Mouse (Mus musculus): ENCODE results near the gene Ebf1. TPM values are rescaled to one million over a fixed set of nuclear protein-coding genes. Genes with fewer than 3 reads are reported as not detected.

Gene Ebf1
- total RNA-seq, 1 experiment from 2014 or later: 18.3 TPM

DNA sequence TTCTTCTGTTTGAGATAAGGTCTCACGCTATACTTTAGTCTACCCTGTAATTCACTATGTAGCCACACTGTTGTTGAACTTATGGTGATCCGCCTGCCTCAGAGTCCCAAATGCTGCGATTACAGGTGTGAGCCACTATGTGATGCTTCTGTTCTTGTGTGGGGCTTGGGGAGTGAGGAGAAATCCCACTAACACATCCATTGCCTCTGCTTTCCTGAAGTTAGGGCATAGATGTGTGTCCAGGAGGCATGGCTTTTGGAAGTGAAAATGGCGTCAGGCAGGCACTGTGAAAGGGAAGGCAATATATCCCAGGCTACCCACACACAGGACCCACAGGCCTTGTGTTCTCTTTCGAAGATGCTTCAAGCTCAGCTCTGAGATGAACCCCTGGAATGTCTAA is 86.8 kb downstream of the Ebf1 start:
- no peak for DNase-seq

DNA sequence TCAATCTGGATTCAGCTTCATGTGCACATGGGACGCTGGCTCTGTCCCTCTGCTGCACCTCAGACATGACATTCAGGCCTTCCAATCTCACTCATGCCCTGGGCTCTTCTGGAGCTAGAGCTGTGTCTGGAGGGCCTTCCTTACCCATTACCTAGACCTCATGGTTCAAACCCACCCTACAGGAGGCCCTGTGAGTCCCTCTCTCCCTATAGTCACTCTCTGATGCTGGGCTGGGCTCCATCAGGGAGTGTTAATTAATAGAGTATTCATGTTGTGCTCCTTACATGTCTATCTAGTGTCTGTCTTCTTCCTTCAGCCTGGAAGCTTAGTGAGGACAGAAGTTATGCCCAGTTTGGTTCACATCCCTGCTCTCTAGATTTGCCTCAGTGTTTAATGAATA is 88.7 kb downstream of the Ebf1 start:
- no peak for DNase-seq

DNA sequence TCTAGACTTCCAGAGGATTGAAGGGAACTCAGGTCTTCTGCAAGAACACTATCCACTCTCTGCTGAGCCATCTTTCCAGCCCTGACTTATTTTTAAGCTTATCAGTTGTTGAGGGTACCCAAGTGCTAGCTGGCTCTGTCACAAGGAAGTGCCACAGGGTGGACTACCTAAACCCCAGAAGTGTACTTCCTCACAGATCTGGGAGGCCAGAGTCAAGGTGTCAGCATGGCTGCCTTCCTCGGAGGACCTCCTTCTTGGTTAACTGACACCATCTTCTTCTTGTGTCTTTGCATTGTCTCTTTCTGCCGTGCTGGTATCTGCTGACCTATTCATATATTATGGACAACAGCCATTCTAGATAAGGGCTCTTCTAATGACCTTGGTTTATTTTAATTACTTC is 89.3 kb downstream of the Ebf1 start:
- no peak for DNase-seq

DNA sequence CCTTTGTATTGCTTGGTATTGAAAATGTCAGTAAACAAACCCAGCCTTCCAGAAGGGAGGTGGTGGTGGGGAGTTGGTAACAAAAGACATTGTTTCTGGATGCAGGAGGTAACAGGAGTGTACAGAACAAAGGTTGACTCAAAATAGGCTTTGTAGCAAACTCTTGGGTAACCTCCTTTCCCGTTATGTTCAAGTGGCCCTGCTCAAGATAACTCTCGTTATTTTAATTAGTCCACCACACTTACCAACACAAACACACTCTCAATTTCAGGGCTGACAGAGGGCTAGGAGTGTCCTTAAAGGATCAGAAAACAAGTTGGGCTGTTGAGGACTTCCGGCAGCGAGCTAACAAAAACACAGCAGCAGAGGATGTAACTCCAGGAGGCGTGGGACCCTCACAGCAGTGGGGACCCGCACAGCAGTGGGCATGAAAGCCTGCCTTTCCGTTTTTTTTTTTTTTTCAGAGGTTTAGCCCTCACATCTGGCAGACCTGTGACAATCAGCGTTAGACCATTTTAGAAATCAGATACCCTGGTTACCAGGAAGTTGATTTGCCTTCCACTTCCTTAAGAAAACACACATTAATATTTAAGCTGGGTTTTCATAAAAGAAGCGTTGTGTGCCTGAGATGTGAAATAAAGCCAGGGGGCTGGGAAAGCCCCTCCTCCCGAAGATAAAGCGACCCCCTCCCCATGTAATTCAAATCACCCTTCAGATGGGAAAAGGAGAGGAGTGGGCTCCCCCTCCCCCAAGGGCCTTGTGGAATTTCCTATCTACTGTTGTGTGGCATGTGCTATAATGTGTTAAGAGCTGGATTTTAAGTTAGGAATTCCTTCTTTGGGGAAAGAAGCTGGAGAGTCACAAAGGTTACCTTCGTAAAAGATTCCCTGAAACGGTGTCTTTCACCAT is 90.5 kb downstream of the Ebf1 start:
- DNase-seq: no peak

DNA sequence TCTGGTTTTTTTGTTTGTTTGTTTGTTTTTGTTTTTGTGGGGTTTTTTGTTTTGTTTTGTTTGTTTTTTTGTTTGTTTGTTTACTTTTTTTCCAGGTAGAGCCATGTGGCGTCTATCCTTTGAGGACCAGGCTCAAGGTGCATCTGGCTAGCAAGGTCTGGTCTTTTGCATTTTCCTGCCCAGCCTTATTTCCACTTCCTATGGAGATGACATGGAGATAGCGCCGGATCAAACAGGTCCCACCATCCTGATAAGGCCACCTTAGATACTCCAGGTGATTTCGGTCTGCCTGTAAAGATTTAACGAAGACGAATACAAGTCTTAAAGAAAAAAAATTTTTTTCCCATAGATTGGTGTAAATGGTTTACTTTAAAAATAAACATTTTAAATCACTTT is 91.2 kb downstream of the Ebf1 start:
- no peak for DNase-seq

DNA sequence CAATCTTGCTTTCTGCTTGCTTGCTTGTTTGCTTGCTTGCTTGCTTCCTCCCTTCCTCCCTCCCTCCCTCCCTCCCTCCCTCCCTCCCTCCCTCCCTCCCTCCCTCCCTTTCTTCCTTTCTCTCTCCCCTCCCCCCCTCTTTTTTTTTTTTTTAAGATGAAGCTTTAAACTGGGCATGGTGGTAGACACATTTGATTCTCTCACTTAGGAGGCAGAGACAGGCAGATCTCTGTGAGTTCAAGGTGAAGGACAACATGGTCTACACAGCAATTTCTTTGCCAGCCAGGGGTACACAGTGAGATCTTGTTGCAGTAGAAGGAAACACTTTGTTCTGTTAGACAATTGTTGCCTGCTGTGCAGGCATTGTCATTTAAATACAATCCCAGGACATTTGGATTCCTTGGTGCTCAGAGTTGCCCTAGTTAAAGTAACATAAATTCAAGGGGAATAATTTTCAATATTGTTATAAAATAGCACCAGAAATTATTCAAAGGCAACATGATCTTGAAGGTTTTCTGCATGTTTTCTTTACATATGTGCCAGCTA is 92.0 kb downstream of the Ebf1 start:
- DNase-seq: no peak

DNA sequence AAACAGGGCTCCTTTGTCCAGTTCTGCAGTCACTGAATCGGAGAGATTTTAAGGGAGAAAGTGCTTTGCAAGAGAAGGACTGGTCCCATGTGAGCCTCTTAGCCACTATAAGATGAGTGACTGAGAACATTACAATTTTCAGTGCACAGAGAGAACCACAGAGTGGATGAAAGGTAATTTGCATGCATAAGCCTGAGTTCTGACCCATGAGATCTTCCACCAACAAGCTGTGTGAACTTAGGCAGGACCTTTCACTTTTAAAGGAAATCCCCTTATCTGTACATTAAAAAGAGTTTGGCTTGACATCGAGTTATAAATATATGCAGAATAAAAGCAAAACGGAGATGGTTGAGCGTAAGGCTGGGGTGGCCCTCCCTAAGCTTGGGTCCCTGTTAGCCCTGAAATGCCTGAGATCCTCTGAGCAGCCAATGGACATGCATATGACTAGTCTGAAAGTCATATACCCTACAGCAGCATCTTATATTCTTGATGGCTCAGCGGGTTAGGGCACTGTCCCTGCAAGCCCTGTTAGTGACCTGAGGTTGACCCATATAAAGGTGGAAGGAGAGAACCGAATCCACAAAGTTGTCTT is 92.8 kb downstream of the Ebf1 start:
- no peak for DNase-seq

DNA sequence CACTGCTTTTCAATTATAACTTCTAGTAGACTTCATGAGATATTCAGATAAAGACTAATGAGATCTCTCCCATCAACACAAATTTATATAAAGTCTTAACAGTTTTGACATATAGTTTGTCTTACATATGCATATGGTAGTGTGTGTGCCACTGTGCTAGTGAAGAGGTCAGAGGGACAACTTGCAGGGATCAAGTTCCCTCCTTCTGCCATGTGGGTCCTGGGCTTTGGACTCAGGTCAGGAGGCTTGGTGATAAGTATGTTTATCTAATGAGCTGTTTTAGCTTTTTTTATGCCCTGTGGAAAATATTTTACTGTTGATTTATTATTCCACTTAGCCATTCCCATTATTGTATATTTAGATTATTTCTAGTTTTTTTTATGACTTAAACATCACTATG is 93.7 kb downstream of the Ebf1 start:
- no peak for DNase-seq

DNA sequence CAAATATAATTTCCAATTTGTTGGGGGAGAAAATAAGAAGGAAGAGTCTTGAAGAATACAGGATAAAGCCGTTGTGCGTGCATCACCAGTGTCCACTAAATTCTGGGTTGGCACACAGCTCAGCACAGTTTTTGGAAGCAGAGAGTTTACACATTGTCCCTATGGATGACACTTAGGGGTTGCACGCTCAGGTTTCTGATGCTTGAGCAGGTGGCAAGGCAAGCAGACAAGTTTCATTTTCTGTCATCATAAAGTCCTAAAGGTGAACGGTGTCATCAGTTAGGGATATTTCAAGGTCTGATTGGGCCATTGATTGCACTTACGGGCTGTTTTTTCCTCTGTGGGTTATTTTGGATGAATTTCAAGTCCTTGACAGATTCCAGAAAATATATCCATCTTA is 97.1 kb downstream of the Ebf1 start:
- DNase-seq: no peak

DNA sequence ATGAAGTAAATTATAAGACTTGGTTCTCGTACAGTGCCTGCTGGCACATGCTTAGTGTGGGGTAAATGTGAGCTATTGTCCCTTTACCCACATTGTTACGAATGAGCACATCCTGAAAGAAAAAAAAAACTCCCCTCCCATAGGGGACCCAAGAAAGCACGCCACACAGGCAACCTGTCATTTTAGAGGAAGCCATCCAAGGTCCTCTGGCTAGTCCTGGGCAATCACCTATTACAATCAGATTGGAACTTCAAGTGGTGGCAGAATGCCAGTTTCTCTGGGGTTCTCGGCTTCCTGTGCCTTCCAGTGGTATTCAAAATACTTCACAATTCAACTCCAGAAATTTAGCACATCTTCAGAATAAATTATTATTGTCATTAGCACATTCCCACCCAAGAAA is 98.7 kb downstream of the Ebf1 start:
- no peak for DNase-seq

DNA sequence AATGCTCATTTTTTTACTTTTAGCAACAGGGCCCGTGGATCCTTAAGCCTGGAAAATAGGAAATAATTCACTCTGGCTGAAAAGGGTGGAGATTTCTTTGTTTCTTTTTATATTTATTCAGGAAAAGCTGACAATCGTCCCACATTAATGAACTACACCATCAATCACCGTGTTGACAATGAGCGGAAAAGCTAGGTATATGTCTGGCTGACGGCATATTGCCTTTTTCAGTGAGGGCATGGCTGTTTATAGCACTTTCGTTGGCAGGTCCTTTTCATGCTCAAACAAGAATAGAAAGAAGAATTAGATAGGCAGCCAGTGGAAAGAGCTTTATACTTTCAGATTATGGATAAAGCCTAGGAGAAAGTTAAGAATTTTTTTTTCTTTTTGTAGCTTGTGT is 99.8 kb downstream of the Ebf1 start:
- no peak for DNase-seq

DNA sequence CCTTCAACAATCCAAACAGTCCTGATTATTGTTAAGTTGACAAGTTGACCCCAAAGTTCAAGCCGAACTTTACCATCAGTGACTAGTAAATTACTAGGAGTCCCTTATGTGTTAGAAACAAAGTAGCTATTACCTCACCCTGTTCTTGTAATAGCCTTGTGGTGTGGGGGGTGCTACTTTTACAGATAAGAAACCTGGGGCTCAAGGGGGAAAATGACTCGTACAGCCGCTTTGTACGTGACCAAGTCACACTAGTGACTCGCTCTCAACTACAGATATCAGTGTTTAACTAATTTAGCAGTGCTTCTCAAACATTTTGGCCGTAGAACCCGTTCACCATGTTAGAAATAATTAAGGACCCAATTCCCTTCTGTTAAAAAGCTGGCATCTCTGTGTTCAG is 100.5 kb downstream of the Ebf1 start:
- no peak for DNase-seq

DNA sequence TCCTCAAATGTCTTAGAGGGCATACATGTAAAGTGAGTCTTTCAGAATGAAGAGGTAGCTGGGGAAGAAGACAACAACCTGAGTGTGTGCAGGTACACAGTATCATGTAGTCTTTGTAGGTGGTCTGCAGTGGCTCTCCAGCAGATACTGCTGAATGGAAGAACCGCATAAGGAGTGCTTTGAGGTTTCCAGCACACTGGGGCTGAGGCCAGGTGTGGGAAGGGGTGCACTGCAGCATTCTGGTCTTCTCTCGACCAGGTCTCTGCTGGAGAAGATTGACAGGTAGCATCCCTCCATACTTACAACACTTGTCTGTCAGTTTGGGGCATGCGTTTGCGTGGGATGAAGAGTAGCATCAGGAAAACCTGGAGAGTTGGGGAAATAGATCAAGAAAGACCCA is 104.9 kb downstream of the Ebf1 start:
- no peak for DNase-seq

DNA sequence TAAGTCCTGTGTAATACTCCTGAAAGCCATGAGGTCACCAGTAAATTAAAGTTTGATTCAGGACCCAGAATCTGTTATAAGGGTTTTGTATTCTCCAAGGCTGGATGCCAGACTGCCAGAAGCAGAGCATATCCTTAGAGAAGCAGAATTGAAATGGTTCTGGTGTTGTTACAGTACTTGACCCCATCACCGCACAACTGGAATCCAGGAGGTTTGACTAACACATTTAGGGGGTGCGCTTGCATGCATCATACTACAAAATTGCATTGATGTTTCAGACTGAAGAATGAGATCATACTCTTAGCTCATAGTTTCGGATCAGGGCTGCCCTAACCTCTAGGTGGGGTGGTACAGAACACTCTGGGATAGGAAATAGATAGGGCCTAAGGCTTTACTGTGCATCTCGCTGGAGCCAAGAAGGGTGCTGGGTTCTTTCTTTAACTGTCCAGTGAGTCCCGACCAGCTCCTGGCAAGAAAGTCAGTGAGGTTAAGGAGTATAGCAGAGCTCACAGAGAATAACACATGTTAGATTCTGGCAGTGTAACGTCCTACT is 106.9 kb downstream of the Ebf1 start:
- no peak for DNase-seq

DNA sequence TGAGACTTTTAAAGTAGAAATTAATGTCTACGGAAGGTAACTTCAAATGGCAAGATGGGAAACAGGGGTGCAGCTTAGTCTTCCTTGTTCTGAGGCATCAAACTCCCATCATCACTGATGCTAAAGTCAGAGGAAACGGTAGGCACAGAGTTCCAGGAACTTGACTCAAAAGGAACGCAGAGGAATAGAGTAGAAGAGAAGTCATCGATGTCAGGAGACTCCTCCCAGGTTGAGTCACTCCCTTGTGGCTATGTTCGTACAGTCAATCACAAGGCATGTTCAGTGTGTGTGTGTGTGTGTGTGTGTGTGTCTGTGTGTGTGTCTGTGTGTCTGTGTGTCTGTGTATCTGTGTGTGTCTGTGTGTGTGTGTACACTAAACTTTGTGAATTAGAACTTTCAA is 108.6 kb downstream of the Ebf1 start:
- DNase-seq: no peak

DNA sequence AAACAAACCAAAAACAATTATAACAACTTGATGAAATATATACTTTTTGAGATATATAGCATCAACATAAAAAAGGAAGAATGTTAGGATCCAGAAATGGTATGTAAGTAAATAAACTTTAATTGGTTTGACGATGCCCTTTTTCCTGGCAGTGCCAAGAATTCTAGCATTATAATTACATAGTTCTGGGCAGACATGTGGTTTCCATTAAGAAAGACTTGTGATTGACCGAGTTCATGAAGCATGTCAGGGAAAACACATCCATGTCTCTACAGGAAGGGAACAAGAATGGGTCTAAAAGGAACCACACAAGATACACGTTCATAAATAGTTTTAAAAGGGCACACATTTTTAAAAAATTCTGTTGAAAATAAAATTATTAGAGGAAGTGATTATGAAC is 110.3 kb downstream of the Ebf1 start:
- no peak for DNase-seq

DNA sequence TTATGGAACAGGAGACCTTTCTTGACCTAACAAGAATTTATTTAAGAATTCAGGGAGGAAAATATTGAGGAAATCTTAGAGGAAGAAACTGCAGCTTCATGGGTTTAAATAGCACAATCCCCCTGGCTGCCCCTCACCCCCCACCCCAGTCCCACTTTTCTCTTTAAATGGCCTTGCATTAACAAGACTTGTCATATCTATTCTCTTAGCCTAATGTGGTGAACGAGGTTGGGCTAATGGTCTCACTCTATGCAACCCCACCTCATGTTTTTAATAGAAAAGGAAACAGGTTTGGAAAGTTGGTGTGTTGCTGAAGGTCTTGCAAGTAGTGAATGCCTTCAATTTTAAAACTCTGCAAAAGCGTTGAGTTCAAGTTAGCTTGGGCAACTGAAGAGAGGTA is 110.7 kb downstream of the Ebf1 start:
- no peak for DNase-seq

DNA sequence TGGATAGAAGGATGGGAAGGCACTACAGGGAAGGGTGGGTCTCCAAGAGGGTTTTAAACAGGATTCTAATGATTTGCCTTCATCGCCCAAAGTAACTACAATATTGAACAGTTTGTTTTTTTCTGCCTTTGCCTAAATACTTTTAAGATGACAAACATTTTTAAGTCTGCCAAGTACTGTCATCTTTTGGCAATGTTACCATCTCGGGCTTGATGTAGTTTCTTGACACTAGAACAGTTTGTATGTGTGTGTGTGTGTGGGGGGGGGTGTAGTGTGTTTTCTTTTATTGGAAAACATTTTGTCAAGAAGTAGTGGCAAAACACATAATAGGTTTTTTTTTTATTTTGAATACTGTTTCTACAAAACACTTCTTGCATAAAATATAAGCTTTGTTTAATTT is 111.2 kb downstream of the Ebf1 start:
- no peak for DNase-seq

DNA sequence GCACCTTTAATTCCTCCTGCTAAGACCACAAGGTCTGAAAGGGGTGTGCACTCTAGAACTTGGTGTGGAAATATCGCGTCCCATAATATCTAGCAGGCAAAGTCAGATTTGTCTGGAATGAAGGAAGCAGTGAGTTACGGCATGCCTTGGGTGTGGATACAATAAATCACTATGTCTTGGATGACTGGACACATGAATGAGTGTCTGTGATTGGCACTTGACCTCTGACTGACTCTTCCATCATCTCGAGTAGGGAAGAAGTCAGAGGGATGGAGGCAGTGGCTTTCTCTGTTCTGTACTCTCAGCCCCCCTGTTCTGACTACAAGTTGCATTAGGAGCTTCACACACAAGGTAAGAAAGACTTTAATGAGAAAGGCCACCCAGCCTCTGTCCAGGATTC is 112.8 kb downstream of the Ebf1 start:
- DNase-seq: no peak

DNA sequence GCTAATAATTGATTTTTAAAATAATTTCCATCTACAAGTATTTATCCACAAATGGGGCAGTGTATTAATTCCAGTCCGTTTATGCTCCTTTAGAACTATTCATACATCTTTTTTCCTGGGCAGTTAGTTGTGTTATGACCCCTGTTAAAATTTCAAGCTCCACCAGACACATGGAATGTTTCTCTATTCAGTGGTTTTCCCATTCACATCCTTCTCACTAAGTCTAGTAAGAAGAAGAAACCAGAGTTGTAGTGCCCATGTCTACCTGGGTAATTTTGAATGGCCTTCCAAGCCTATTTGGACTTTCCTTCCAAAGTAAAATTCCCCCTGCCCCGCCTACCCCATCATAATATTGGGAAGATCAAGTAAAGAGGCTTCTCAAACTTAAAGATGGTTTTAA is 114.6 kb downstream of the Ebf1 start:
- no peak for DNase-seq

DNA sequence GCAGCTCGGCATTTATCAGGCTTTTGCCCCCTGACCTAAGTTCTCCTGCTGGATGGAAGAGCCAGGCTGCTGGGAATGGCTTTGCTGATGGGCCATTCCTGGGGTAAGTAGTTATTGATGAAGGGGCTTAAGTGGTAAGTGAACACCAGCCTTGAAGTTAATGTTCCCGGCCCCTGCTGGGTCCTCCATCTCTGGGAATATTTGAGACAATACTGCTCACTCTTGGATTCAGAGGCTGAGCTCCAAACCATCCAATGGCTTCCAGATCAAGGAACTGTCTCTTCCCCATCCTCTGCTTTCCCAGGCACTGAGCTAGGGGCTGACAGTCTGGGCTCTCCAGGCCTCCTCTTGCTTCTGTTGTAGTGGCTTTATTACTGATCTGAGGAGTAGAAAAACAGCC is 116.2 kb downstream of the Ebf1 start:
- no peak for DNase-seq

DNA sequence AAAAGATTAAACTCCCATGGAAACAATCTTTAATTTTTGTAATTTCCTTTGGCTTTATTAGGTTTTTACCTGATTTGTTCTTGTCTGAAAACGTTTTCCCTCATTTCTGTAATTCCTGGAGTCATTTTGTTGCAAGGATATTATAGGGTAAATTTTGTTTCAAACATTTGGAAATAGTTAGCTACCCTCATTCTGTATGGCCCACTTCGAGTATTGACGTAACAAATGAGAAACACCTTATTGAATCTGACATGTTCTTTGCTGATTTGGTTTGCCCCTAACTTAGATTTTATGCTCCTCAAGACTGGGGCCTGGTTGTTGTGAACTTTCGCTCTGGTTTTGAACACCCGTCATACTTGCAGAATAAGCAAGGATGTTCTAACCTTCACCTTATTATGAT is 120.9 kb downstream of the Ebf1 start:
- no peak for DNase-seq

DNA sequence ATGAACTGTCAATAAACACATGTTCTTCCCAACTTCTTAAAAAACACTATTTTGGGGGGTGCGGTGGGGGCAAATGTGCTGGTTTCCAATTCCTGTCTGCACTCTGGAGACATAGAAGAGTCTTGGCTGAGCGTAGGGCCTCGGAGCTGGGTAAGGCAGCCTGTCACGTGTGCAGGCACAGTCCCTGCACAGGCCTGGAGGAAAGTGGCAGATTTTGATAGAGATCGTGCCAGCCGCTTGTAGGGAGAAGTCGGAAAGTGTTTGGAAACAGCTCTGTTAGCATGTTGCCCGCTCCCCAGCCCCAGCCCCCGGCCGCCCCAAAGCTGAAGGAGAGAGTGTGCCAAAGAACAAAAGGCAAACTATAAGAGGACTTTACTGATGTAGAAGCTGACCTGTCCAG is 121.7 kb downstream of the Ebf1 start:
- DNase-seq: peak; percentile 9

Measured in adrenal gland, postnatal 25 days (tissue).